Mouse (Mus musculus) midbrain, embryonic 16.5 days (tissue): ENCODE measurements around the gene Csrp1. TPM values are rescaled to one million over a fixed set of nuclear protein-coding genes. Genes with fewer than 3 reads are reported as not detected.

Experiments
- ATAC-seq: fragments of 200-750 bp; cut with Nextera tagmentation; 2 replicates; pipeline ENCODE4 v1.8.0; 2017; ENCODE audit warnings: moderate TSS enrichment
- H3K27ac ChIP-seq: fragments of 300-500 bp; sonication (generic); 2 replicates; pipeline ENCODE4 v1.5.1; 2014; ENCODE audit warnings: mild to moderate bottlenecking, low read length, mixed read lengths
- H3K27me3 ChIP-seq: fragments of 300-500 bp; sonication (generic); 2 replicates; pipeline ENCODE4 v1.6.1; 2014; ENCODE audit warnings: low read depth, low read length, mixed read lengths; ENCODE audit not compliant: control insufficient read depth, insufficient read depth
- H3K36me3 ChIP-seq: fragments of 300-500 bp; sonication (generic); 2 replicates; pipeline ENCODE4 v1.6.1; 2014; ENCODE audit warnings: mild to moderate bottlenecking, low read length, moderate library complexity, mixed read lengths; ENCODE audit not compliant: control insufficient read depth, insufficient read depth
- H3K4me1 ChIP-seq: fragments of 300-500 bp; sonication (generic); 2 replicates; pipeline ENCODE4 v1.6.1; 2014; ENCODE audit warnings: mild to moderate bottlenecking, low read length, mixed read lengths; ENCODE audit not compliant: control insufficient read depth, insufficient read depth
- H3K4me2 ChIP-seq: fragments of 300-500 bp; sonication (generic); 2 replicates; pipeline ENCODE4 v1.6.1; 2014; ENCODE audit warnings: mild to moderate bottlenecking, low read length, mixed read lengths
- H3K4me3 ChIP-seq: fragments of 300-500 bp; sonication (generic); 2 replicates; pipeline ENCODE4 v1.5.1; 2014; ENCODE audit warnings: low read depth, mild to moderate bottlenecking, low read length, moderate library complexity, mixed read lengths
- H3K9ac ChIP-seq: fragments of 300-500 bp; sonication (generic); 2 replicates; pipeline ENCODE4 v1.6.1; 2014; ENCODE audit warnings: low read depth, low read length, mixed read lengths
- H3K9me3 ChIP-seq: fragments of 300-500 bp; sonication (generic); replicated peaks from 2 replicates; pipeline ENCODE4 v1.6.1; 2014; ENCODE audit warnings: mild to moderate bottlenecking, low read length, mixed read lengths; ENCODE audit not compliant: control insufficient read depth, poor library complexity, severe bottlenecking
- WGBS: fragments of 180-500 bp; shearing (Covaris S2); extraction: QIAGEN DNeasy Blood & Tissue Kit; methylation state at CpG from one replicate; pipeline ENCODE4 v1.1.7; 2014; 5-methylcytosine and 5-hydroxymethylcytosine counted together
- polyA plus RNA-seq: library from polyadenylated mRNA; unstranded; fragments of >200 nt; fragmentation: Nextera tagmentation; extraction: Ambion mirVana; gene quantifications from 2 replicates; pipeline ENCODE4 v1.2.1, GENCODE M21; 2015

The Csrp1 gene
- polyA plus RNA-seq, 1 experiment from 2014 or later, result 13.1 TPM

- ATAC-seq, result no peak
- Histone ChIP-seq H3K9me3 (no peaks in the 10 kb centered on the region), H3K9ac (no peak overlapping the region), H3K36me3 (0 out of 2 replicates have a peak, but pooled peaks cover 2% of the 10 kb centered on the region), H3K4me2 (no peak overlapping the region), H3K27ac (no peak overlapping the region), H3K4me3 (no peak overlapping the region), H3K4me1 (peaks cover 19% of the 10 kb centered on the region), H3K27me3 (no peaks in the 10 kb centered on the region; the same call in 1 of the 2 replicates)
- 95% methylated on average over 2 of the region's 2 CpGs for WGBS
These were observed 48.5 kb downstream of the Csrp1 start for GRCm38 (mm10) chr1:135768400-135768799.

- no peaks in the 10 kb centered on the region for H3K27me3 ChIP-seq
- no peaks in the 10 kb centered on the region for H3K9me3 ChIP-seq
- H3K4me3 ChIP-seq, result no peak overlapping the region
- WGBS, result 80% methylated on average over 7 of the region's 7 CpGs
- H3K27ac ChIP-seq, result no peak overlapping the region
- H3K9ac ChIP-seq, result no peak overlapping the region
- H3K4me2 ChIP-seq, result no peak overlapping the region
- 0 out of 2 replicates have a peak, but pooled peaks cover 2% of the 10 kb centered on the region for H3K36me3 ChIP-seq
- no peak for ATAC-seq
- H3K4me1 ChIP-seq, result peaks cover 19% of the 10 kb centered on the region
These were observed 50.4 kb downstream of the Csrp1 start for GRCm38 (mm10) chr1:135770237-135770636.

DNA sequence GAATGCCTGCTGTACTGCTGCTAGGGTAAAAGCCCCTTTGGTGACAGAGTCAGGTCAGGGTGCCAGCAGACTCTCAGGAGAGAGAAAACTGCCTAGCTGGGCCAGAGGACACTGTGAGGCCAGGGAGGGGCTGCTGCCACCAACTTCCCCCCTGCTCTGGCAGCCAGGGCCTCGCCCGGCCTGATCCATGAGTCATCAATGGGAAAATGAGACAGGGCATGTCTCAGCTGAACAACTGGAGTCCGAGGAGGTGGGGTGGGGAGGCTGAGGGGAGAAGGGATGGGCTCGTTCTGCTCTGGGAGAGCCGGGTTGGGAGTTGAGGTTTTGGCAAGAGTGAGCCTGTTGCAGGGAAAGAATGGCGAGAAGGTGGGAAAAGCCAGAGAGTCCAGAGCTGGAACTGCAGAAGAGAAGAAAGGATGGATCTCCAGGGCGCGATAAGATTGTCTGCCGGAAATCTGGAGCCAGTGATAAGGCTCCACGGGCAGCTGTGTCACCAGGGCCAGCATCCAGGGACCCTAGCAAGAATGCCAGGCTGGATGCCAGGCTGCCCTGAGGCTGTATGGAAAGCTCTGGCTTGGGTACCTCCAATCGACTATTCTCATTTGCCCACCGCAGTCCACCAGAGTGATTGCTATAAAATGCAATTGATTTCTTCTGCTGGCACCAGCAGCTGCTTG lies 51.2 kb downstream of the Csrp1 start:
- H3K4me2 ChIP-seq, result no peak overlapping the region
- H3K4me1 ChIP-seq, result peaks cover 14% of the 10 kb centered on the region
- no peak for ATAC-seq
- H3K36me3 ChIP-seq, result 0 out of 2 replicates have a peak, but pooled peaks cover 2% of the 10 kb centered on the region
- no peaks in the 10 kb centered on the region for H3K27me3 ChIP-seq
- H3K9ac ChIP-seq, result no peak overlapping the region
- H3K27ac ChIP-seq, result no peak overlapping the region
- no peak overlapping the region for H3K4me3 ChIP-seq
- 58% methylated on average over 12 of the region's 12 CpGs for WGBS
- H3K9me3 ChIP-seq, result no peaks in the 10 kb centered on the region

DNA sequence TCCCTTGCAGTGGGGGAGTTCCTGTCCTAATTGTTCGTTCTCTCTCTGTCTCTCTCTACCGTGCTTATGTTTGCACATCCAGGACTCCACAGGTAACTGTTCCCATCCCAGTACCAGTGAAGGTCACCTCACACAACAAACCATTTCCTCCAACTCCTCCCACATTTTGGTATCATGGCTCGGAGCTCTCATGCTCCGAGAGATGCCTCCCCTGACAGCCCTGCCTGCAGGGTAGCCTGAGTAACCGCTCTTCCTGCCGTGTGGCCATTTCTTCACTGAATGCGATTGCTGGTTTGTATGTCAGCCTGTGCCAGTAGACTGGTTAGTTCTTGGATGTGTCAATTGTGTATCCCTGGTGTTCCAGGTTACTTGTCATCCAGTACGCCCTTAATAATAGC lies 51.7 kb downstream of the Csrp1 start:
- WGBS, result 71% methylated on average over 8 of the region's 8 CpGs
- no peak for ATAC-seq
- Histone ChIP-seq H3K36me3 (0 out of 2 replicates have a peak, but pooled peaks cover 2% of the 10 kb centered on the region), H3K9ac (no peak overlapping the region), H3K27ac (peak overlapping the region; percentile 24; the same call in 1 of the 2 replicates), H3K27me3 (no peaks in the 10 kb centered on the region), H3K9me3 (no peaks in the 10 kb centered on the region), H3K4me3 (no peak overlapping the region), H3K4me2 (no peak overlapping the region), H3K4me1 (peaks cover 13% of the 10 kb centered on the region)

DNA sequence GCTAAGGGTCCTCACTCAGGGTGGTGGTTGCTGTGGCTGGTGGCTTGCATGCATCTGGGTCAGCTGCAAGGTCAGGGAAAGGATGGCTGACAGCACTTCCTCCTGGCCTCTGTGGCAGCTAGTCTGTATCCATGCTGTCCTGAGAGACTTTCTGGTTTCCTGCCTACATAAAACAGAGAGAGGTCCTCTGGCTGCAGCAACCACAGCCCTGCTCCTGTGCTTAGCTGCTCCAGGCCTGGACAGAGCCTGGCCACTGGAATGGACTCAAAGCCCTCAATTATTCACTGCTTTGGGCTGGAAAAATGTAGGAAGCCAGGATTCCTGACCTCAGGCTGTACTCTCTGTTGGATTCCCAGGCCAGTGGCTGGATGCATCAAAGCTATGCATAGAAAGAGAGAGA lies 56.7 kb downstream of the Csrp1 start:
- H3K27ac ChIP-seq, result no peak overlapping the region
- H3K4me1 ChIP-seq, result peaks cover 5% of the 10 kb centered on the region
- H3K36me3 ChIP-seq, result no peaks in the 10 kb centered on the region
- H3K4me2 ChIP-seq, result no peak overlapping the region
- no peak overlapping the region for H3K9ac ChIP-seq
- no peaks in the 10 kb centered on the region for H3K27me3 ChIP-seq
- no peak overlapping the region for H3K4me3 ChIP-seq
- no peaks in the 10 kb centered on the region for H3K9me3 ChIP-seq
- ATAC-seq, result no peak

DNA sequence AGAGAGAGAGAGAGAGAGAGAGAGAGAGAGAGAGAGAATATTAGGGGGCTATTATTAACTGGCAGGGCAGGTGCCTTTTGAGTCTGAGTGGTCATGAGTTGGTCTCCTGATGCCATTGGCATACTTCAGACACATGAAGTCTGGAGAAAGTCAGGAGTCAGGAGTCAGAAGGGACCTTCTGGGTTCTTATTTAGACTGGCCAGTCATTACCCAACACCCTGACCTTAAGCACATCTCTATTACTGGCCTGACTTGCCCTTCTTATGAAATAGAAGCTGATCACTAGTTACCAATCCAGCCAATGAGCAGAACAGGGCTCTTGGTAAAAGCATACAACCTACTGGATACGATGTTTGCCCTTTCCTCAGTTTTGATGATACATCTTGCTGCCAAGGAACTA lies 57.2 kb downstream of the Csrp1 start:
- Histone ChIP-seq H3K4me3 (no peak overlapping the region), H3K9ac (no peak overlapping the region), H3K27ac (no peak overlapping the region), H3K4me2 (no peak overlapping the region), H3K27me3 (no peaks in the 10 kb centered on the region), H3K9me3 (no peaks in the 10 kb centered on the region), H3K4me1 (peaks cover 5% of the 10 kb centered on the region; the same call in 1 of the 2 replicates), H3K36me3 (no peaks in the 10 kb centered on the region)
- ATAC-seq, result no peak
- WGBS, result 92% methylated on average over 1 of the region's 1 CpGs

- 0 out of 2 replicates have a peak, but pooled peaks have one; percentile 32 for ATAC-seq
- Histone ChIP-seq H3K4me3 (no peak within 1 kb of the TSS), H3K36me3 (no peaks in the 10 kb centered on the region), H3K4me1 (peaks cover 7% of the 10 kb centered on the region; the same call in 1 of the 2 replicates), H3K9ac (no peak within 1 kb of the TSS), H3K27ac (no peak within 1 kb of the TSS), H3K27me3 (no peaks in the 10 kb centered on the region), H3K4me2 (no peak within 1 kb of the TSS), H3K9me3 (no peaks in the 10 kb centered on the region)
- 22% methylated on average over 22 of the region's 22 CpGs for WGBS
These were observed 59.1 kb downstream of the Csrp1 start, which contains the start of gene Tnni1 for GRCm38 (mm10) chr1:135778780-135779535. Gene Tnni1 (plus strand): TSS chr1:135779434.

GRCm38 (mm10) chr1:135780649-135781048 lies 60.8 kb downstream of the Csrp1 start:
- no peak overlapping the region for H3K27ac ChIP-seq
- no peaks in the 10 kb centered on the region for H3K27me3 ChIP-seq
- H3K36me3 ChIP-seq, result no peaks in the 10 kb centered on the region
- H3K4me2 ChIP-seq, result no peak overlapping the region
- H3K4me1 ChIP-seq, result peaks cover 7% of the 10 kb centered on the region; the same call in 1 of the 2 replicates
- no peaks in the 10 kb centered on the region for H3K9me3 ChIP-seq
- 66% methylated on average over 4 of the region's 4 CpGs for WGBS
- no peak for ATAC-seq
- H3K9ac ChIP-seq, result no peak overlapping the region
- H3K4me3 ChIP-seq, result no peak overlapping the region

DNA sequence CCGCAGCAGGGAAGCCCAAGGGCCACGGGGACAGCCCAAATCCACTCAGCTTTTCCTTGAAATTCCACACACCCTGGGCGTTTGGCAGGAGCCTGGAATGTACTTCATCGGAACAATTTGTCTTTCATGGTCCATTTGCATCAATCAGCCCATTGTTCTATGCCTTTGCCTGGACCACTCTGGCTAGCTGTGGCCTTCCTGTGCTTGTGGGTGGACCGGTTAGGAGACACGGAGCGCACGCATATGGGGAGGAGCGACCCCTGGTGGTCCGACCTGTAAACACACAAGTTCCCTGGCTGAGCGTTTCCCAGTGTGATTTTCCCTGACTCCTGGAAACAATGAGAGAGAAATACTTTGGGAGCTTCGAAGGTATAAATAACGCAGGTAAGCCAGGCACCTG lies 61.4 kb downstream of the Csrp1 start:
- 16% methylated on average over 13 of the region's 13 CpGs for WGBS
- ATAC-seq, result peak; percentile 66; the same call in 1 of the 2 replicates
- Histone ChIP-seq H3K27me3 (no peaks in the 10 kb centered on the region), H3K4me3 (no peak overlapping the region), H3K9ac (no peak overlapping the region), H3K4me2 (no peak overlapping the region), H3K4me1 (peaks cover 7% of the 10 kb centered on the region; the same call in 1 of the 2 replicates), H3K27ac (no peak overlapping the region), H3K36me3 (no peaks in the 10 kb centered on the region), H3K9me3 (no peaks in the 10 kb centered on the region)
